Mouse (Mus musculus): ENCODE measurements around the gene Cdsn. TPM values are rescaled to one million over a fixed set of nuclear protein-coding genes. Genes with fewer than 3 reads are reported as not detected.
A peak's percentile ranks its signal among the peaks of the same experiment; 100 is the strongest.

Cdsn gene
- total RNA-seq, 2 experiments from 2014 or later: 0.27 to 0.28 TPM

- peak; percentile 66 to 87 for DNase-seq
These were observed 17.6 kb upstream of the Cdsn start for GRCm38 (mm10) chr17:35534343-35534742.

- DNase-seq: no peak
These were observed 14.5 kb upstream of the Cdsn start for GRCm38 (mm10) chr17:35537421-35537820.

- DNase-seq: no peak
These were observed 13.5 kb upstream of the Cdsn start for GRCm38 (mm10) chr17:35538476-35538875.

- DNase-seq: no peak
These were observed 12.4 kb upstream of the Cdsn start for GRCm38 (mm10) chr17:35539540-35539939.

GRCm38 (mm10) chr17:35542761-35543411, 9.0 kb upstream of the Cdsn start:
- DNase-seq: no peak

GRCm38 (mm10) chr17:35543412-35543861, 8.5 kb upstream of the Cdsn start:
- peak in 1 of 2 experiments; percentile 23 for DNase-seq

GRCm38 (mm10) chr17:35544001-35544400, 7.9 kb upstream of the Cdsn start:
- DNase-seq: no peak

- peak; percentile 25 to 80 for DNase-seq
These were observed 7.2 kb upstream of the Cdsn start for GRCm38 (mm10) chr17:35544680-35545079.

GRCm38 (mm10) chr17:35547465-35547864, 4.5 kb upstream of the Cdsn start:
- DNase-seq: no peak

- DNase-seq: no peak
These were observed 3.3 kb upstream of the Cdsn start for GRCm38 (mm10) chr17:35548636-35549035.

- peak; percentile 88 to 90 for DNase-seq
These were observed 2.3 kb upstream of the Cdsn start for GRCm38 (mm10) chr17:35549437-35550142.

GRCm38 (mm10) chr17:35550143-35550494, 1.8 kb upstream of the Cdsn start:
- DNase-seq: no peak

GRCm38 (mm10) chr17:35550871-35551270, 1.1 kb upstream of the Cdsn start:
- DNase-seq: no peak

GRCm38 (mm10) chr17:35554321-35554720, 2.4 kb downstream of the Cdsn start:
- DNase-seq: no peak

- DNase-seq: no peak
These were observed 3.0 kb downstream of the Cdsn start for GRCm38 (mm10) chr17:35554761-35555397.

GRCm38 (mm10) chr17:35556186-35556765, 4.3 kb downstream of the Cdsn start:
- no peak for DNase-seq

- no peak for DNase-seq
These were observed 4.9 kb downstream of the Cdsn start for GRCm38 (mm10) chr17:35556812-35557211.

GRCm38 (mm10) chr17:35557351-35557750, 5.4 kb downstream of the Cdsn start:
- DNase-seq: no peak

GRCm38 (mm10) chr17:35558216-35558615, 6.3 kb downstream of the Cdsn start:
- DNase-seq: no peak

GRCm38 (mm10) chr17:35567150-35567549, 15.2 kb downstream of the Cdsn start, which contains the start of gene 2300002M23Rik:
TSS of gene 2300002M23Rik (plus strand) at chr17:35567450.
- no peak for DNase-seq

- no peak for DNase-seq
These were observed 15.8 kb downstream of the Cdsn start for GRCm38 (mm10) chr17:35567767-35568166.

- no peak for DNase-seq
These were observed 17.4 kb downstream of the Cdsn start for GRCm38 (mm10) chr17:35569091-35569944.

Data from heart, adult 18-20 months (tissue).